Mouse (Mus musculus): Measurements from ENCODE around the gene Nlk. TPM values are rescaled to one million over a fixed set of nuclear protein-coding genes. Genes with fewer than 3 reads are reported as not detected.

Gene Nlk
- 15.9 and 16.0 TPM in 2 replicates for polyA plus RNA-seq (2015; fragmentation: Nextera tagmentation; extraction: Ambion mirVana)

- DNase-seq (ENCODE audit: low spot score), result peak; percentile 100
- WGBS, result under 1% methylated on average over 37 of the region's 65 CpGs
- no peaks in the 10 kb centered on the region for H3K36me3 ChIP-seq (ENCODE audit: insufficient read depth, low read length)
Measured at GRCm38 (mm10) chr11:78696777-78697752, at the start of gene Nlk. Gene Nlk (minus strand): TSS chr11:78697373.

GRCm38 (mm10) chr11:78746264-78746663, 49.1 kb upstream of the Nlk start:
- no peaks in the 10 kb centered on the region for H3K36me3 ChIP-seq (ENCODE audit: insufficient read depth, low read length)
- no peaks in the 10 kb centered on the region for H3K4me1 ChIP-seq (ENCODE audit: insufficient read depth, low read depth, low read length)
- no peak overlapping the region for H3K4me2 ChIP-seq (replicated peaks; ENCODE audit: low read depth, low read length)
- no peak overlapping the region for H3K4me3 ChIP-seq (ENCODE audit: low read depth, low read length)
- H3K9ac ChIP-seq (replicated peaks; ENCODE audit: low read depth), result no peak overlapping the region
- DNase-seq (ENCODE audit: low spot score), result no peak
- 87% methylated on average over 7 of the region's 7 CpGs for WGBS
- H3K27me3 ChIP-seq (replicated peaks; ENCODE audit: insufficient read depth, low read length), result no peaks in the 10 kb centered on the region
- TF ChIP-seq CTCF (IDR thresholded peaks at IDR 0.05) (no peak), EP300 (IDR thresholded peaks at IDR 0.05) (no peak)
- no peak overlapping the region for H3K27ac ChIP-seq (ENCODE audit: low read length)
- ATAC-seq, result no peak
- no peaks in the 10 kb centered on the region for H3K9me3 ChIP-seq (ENCODE audit: low read length)

More at GRCm38 (mm10) chr11:78696777-78697752, at the start of gene Nlk:
- ATAC-seq, result peak; percentile 99
- Histone ChIP-seq H3K4me2 (replicated peaks; ENCODE audit: low read depth, low read length) (peak within 1 kb of the TSS; percentile 82), H3K9me3 (ENCODE audit: low read length) (no peaks in the 10 kb centered on the region), H3K27ac (ENCODE audit: low read length) (peak within 1 kb of the TSS; percentile 92), H3K4me1 (ENCODE audit: insufficient read depth, low read depth, low read length) (peaks cover 10% of the 10 kb centered on the region; the same call in 1 of the 2 replicates), H3K4me3 (ENCODE audit: low read depth, low read length) (peak within 1 kb of the TSS; percentile 79), H3K27me3 (replicated peaks; ENCODE audit: insufficient read depth, low read length) (no peaks in the 10 kb centered on the region), H3K9ac (replicated peaks; ENCODE audit: low read depth) (peak within 1 kb of the TSS; percentile 73)
- TF ChIP-seq CTCF (IDR thresholded peaks at IDR 0.05) (no peak), EP300 (IDR thresholded peaks at IDR 0.05) (no peak)

GRCm38 (mm10) chr11:78745475-78745874, 48.3 kb upstream of the Nlk start:
- DNase-seq (ENCODE audit: low spot score) (peak; percentile 40), ATAC-seq (peak; percentile 62)
- no peaks in the 10 kb centered on the region for H3K27me3 ChIP-seq (replicated peaks; ENCODE audit: insufficient read depth, low read length)
- no peaks in the 10 kb centered on the region for H3K9me3 ChIP-seq (ENCODE audit: low read length)
- H3K27ac ChIP-seq (ENCODE audit: low read length), result no peak overlapping the region
- H3K9ac ChIP-seq (replicated peaks; ENCODE audit: low read depth), result no peak overlapping the region
- TF ChIP-seq CTCF (IDR thresholded peaks at IDR 0.05), result no peak
- no peak for TF ChIP-seq EP300 (IDR thresholded peaks at IDR 0.05)
- no peak overlapping the region for H3K4me3 ChIP-seq (ENCODE audit: low read depth, low read length)
- 34% methylated on average over 4 of the region's 4 CpGs for whole genome bisulfite sequencing
- H3K36me3 ChIP-seq (ENCODE audit: insufficient read depth, low read length), result no peaks in the 10 kb centered on the region
- no peaks in the 10 kb centered on the region for H3K4me1 ChIP-seq (ENCODE audit: insufficient read depth, low read depth, low read length)
- H3K4me2 ChIP-seq (replicated peaks; ENCODE audit: low read depth, low read length), result no peak overlapping the region

- no peak overlapping the region for H3K27ac ChIP-seq (ENCODE audit: low read length)
- no peaks in the 10 kb centered on the region for H3K4me1 ChIP-seq (ENCODE audit: insufficient read depth, low read depth, low read length)
- WGBS, result 57% methylated on average over 3 of the region's 3 CpGs
- H3K9ac ChIP-seq (replicated peaks; ENCODE audit: low read depth), result no peak overlapping the region
- H3K9me3 ChIP-seq (ENCODE audit: low read length), result no peaks in the 10 kb centered on the region
- no peaks in the 10 kb centered on the region for H3K36me3 ChIP-seq (ENCODE audit: insufficient read depth, low read length)
- H3K27me3 ChIP-seq (replicated peaks; ENCODE audit: insufficient read depth, low read length), result no peaks in the 10 kb centered on the region
- no peak for TF ChIP-seq EP300 (IDR thresholded peaks at IDR 0.05)
- no peak for TF ChIP-seq CTCF (IDR thresholded peaks at IDR 0.05)
- DNase-seq (ENCODE audit: low spot score) (no peak), ATAC-seq (no peak)
- no peak overlapping the region for H3K4me2 ChIP-seq (replicated peaks; ENCODE audit: low read depth, low read length)
- no peak overlapping the region for H3K4me3 ChIP-seq (ENCODE audit: low read depth, low read length)
Measured at GRCm38 (mm10) chr11:78742461-78742860, 45.3 kb upstream of the Nlk start.

GRCm38 (mm10) chr11:78741958-78742357, 44.8 kb upstream of the Nlk start:
- Histone ChIP-seq H3K27ac (ENCODE audit: low read length) (no peak overlapping the region), H3K4me2 (replicated peaks; ENCODE audit: low read depth, low read length) (no peak overlapping the region), H3K9me3 (ENCODE audit: low read length) (no peaks in the 10 kb centered on the region), H3K4me1 (ENCODE audit: insufficient read depth, low read depth, low read length) (no peaks in the 10 kb centered on the region), H3K9ac (replicated peaks; ENCODE audit: low read depth) (no peak overlapping the region), H3K36me3 (ENCODE audit: insufficient read depth, low read length) (no peaks in the 10 kb centered on the region), H3K27me3 (replicated peaks; ENCODE audit: insufficient read depth, low read length) (no peaks in the 10 kb centered on the region), H3K4me3 (ENCODE audit: low read depth, low read length) (no peak overlapping the region)
- DNase-seq (ENCODE audit: low spot score), result no peak
- no peak for ATAC-seq
- no peak for TF ChIP-seq EP300 (IDR thresholded peaks at IDR 0.05)
- no peak for TF ChIP-seq CTCF (IDR thresholded peaks at IDR 0.05)
- WGBS, result 61% methylated on average over 7 of the region's 7 CpGs

GRCm38 (mm10) chr11:78739361-78739760, 42.2 kb upstream of the Nlk start:
- Histone ChIP-seq H3K4me2 (replicated peaks; ENCODE audit: low read depth, low read length) (no peak overlapping the region), H3K27me3 (replicated peaks; ENCODE audit: insufficient read depth, low read length) (no peaks in the 10 kb centered on the region), H3K4me3 (ENCODE audit: low read depth, low read length) (no peak overlapping the region), H3K36me3 (ENCODE audit: insufficient read depth, low read length) (no peaks in the 10 kb centered on the region), H3K9me3 (ENCODE audit: low read length) (no peaks in the 10 kb centered on the region), H3K4me1 (ENCODE audit: insufficient read depth, low read depth, low read length) (no peaks in the 10 kb centered on the region), H3K27ac (ENCODE audit: low read length) (no peak overlapping the region), H3K9ac (replicated peaks; ENCODE audit: low read depth) (no peak overlapping the region)
- ATAC-seq, result no peak
- TF ChIP-seq CTCF (IDR thresholded peaks at IDR 0.05), result no peak
- no peak for TF ChIP-seq EP300 (IDR thresholded peaks at IDR 0.05)
- DNase-seq (ENCODE audit: low spot score), result no peak
